Mouse (Mus musculus): Measurements from ENCODE around the gene Slc39a11. TPM values are rescaled to one million over a fixed set of nuclear protein-coding genes. Genes with fewer than 3 reads are reported as not detected.

The Slc39a11 gene
- polyA plus RNA-seq, 1 experiment from 2014 or later: 20.1 TPM

DNA sequence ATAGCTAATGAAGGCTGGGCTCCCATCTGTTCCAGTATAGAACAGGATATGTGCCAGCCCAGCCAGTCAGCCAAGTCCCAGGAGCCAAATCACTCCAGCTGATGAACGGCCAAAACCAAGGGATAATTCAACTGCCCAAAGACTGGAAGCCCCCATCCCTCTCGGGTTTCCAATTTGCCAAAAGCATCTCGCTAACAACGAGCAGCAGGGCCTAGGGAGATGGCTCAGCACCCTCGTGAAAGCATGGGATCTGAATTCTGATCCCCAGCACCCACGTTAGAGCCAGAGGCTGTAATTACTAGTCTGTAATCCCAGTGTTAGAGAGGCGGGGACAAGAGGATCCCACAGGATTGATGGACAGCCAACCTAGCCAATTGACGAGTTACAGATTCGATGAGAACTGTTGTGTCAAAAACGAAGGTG lies 15.2 kb downstream of the Slc39a11 start:
- Histone ChIP-seq H3K27me3 (ENCODE audit: control insufficient read depth, insufficient read depth, low read length) (no peaks in the 10 kb centered on the region), H3K4me3 (ENCODE audit: low read depth, low read length) (no peak overlapping the region), H3K36me3 (ENCODE audit: control insufficient read depth, insufficient read depth, low read length) (no peaks in the 10 kb centered on the region), H3K27ac (ENCODE audit: low read depth, low read length) (no peak overlapping the region), H3K9ac (ENCODE audit: low read depth, low read length) (no peak overlapping the region), H3K9me3 (ENCODE audit: control insufficient read depth, low read length) (no peaks in the 10 kb centered on the region), H3K4me2 (replicated peaks; ENCODE audit: low read depth, low read length) (no peak overlapping the region), H3K4me1 (replicated peaks; ENCODE audit: control insufficient read depth, insufficient read depth, low read length) (no peaks in the 10 kb centered on the region)
- ATAC-seq (ENCODE audit: low FRiP score) (no peak), DNase-seq (ENCODE audit: low spot score) (no peak)
- 70% methylated on average over 10 of the region's 10 CpGs for WGBS

DNA sequence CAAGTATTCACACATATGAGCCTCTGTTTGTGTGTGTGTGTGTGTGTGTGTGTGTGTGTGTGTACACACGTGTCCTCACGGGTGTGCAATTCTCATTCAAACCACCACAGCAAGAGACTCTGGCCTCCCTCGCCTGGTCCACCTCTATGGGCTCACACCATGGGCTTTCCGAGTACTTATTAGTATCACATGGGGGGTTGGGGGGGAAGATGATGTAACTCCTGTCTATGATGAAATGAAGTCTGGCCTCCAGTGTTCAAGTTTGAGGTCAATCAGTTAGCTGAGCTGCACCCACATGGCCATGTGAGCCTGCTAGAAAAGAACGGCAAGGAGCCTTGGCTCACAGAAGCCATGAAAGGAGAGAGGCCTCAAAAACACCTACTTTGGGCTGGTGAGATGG lies 16.5 kb downstream of the Slc39a11 start:
- no peaks in the 10 kb centered on the region for H3K4me1 ChIP-seq (replicated peaks; ENCODE audit: control insufficient read depth, insufficient read depth, low read length)
- no peak overlapping the region for H3K4me3 ChIP-seq (ENCODE audit: low read depth, low read length)
- 93% methylated on average over 5 of the region's 5 CpGs for WGBS
- no peaks in the 10 kb centered on the region for H3K9me3 ChIP-seq (ENCODE audit: control insufficient read depth, low read length)
- no peaks in the 10 kb centered on the region for H3K36me3 ChIP-seq (ENCODE audit: control insufficient read depth, insufficient read depth, low read length)
- H3K27ac ChIP-seq (ENCODE audit: low read depth, low read length): no peak overlapping the region
- no peak for ATAC-seq (ENCODE audit: low FRiP score)
- H3K4me2 ChIP-seq (replicated peaks; ENCODE audit: low read depth, low read length): no peak overlapping the region
- DNase-seq (ENCODE audit: low spot score): no peak
- H3K9ac ChIP-seq (ENCODE audit: low read depth, low read length): no peak overlapping the region
- no peaks in the 10 kb centered on the region for H3K27me3 ChIP-seq (ENCODE audit: control insufficient read depth, insufficient read depth, low read length)

- Histone ChIP-seq H3K4me2 (replicated peaks; ENCODE audit: low read depth, low read length) (no peak overlapping the region), H3K27me3 (ENCODE audit: control insufficient read depth, insufficient read depth, low read length) (no peaks in the 10 kb centered on the region), H3K4me3 (ENCODE audit: low read depth, low read length) (no peak overlapping the region), H3K27ac (ENCODE audit: low read depth, low read length) (no peak overlapping the region), H3K9me3 (ENCODE audit: control insufficient read depth, low read length) (no peaks in the 10 kb centered on the region), H3K4me1 (replicated peaks; ENCODE audit: control insufficient read depth, insufficient read depth, low read length) (no peaks in the 10 kb centered on the region), H3K36me3 (ENCODE audit: control insufficient read depth, insufficient read depth, low read length) (no peaks in the 10 kb centered on the region), H3K9ac (ENCODE audit: low read depth, low read length) (no peak overlapping the region)
- DNase-seq (ENCODE audit: low spot score) (no peak), ATAC-seq (ENCODE audit: low FRiP score) (no peak)
- 77% methylated on average over 7 of the region's 7 CpGs for WGBS
These were observed 17.6 kb downstream of the Slc39a11 start for GRCm38 (mm10) chr11:113632303-113632702.

GRCm38 (mm10) chr11:113631862-113632261 lies 18.0 kb downstream of the Slc39a11 start:
- H3K4me1 ChIP-seq (replicated peaks; ENCODE audit: control insufficient read depth, insufficient read depth, low read length): no peaks in the 10 kb centered on the region
- no peaks in the 10 kb centered on the region for H3K36me3 ChIP-seq (ENCODE audit: control insufficient read depth, insufficient read depth, low read length)
- DNase-seq (ENCODE audit: low spot score) (no peak), ATAC-seq (ENCODE audit: low FRiP score) (no peak)
- H3K9me3 ChIP-seq (ENCODE audit: control insufficient read depth, low read length): no peaks in the 10 kb centered on the region
- H3K4me2 ChIP-seq (replicated peaks; ENCODE audit: low read depth, low read length): no peak overlapping the region
- H3K27ac ChIP-seq (ENCODE audit: low read depth, low read length): no peak overlapping the region
- no peak overlapping the region for H3K9ac ChIP-seq (ENCODE audit: low read depth, low read length)
- no peaks in the 10 kb centered on the region for H3K27me3 ChIP-seq (ENCODE audit: control insufficient read depth, insufficient read depth, low read length)
- 64% methylated on average over 8 of the region's 8 CpGs for WGBS
- no peak overlapping the region for H3K4me3 ChIP-seq (ENCODE audit: low read depth, low read length)

- ATAC-seq (ENCODE audit: low FRiP score): no peak
- WGBS: 87% methylated on average over 8 of the region's 8 CpGs
These were observed 18.6 kb downstream of the Slc39a11 start for GRCm38 (mm10) chr11:113631302-113631701.

GRCm38 (mm10) chr11:113630642-113631041 lies 19.2 kb downstream of the Slc39a11 start:
- H3K9ac ChIP-seq (ENCODE audit: low read depth, low read length): no peak overlapping the region
- no peaks in the 10 kb centered on the region for H3K36me3 ChIP-seq (ENCODE audit: control insufficient read depth, insufficient read depth, low read length)
- ATAC-seq (ENCODE audit: low FRiP score) (no peak), DNase-seq (ENCODE audit: low spot score) (no peak)
- H3K9me3 ChIP-seq (ENCODE audit: control insufficient read depth, low read length): no peaks in the 10 kb centered on the region
- no peak overlapping the region for H3K4me3 ChIP-seq (ENCODE audit: low read depth, low read length)
- H3K4me1 ChIP-seq (replicated peaks; ENCODE audit: control insufficient read depth, insufficient read depth, low read length): no peaks in the 10 kb centered on the region
- 61% methylated on average over 7 of the region's 7 CpGs for WGBS
- no peaks in the 10 kb centered on the region for H3K27me3 ChIP-seq (ENCODE audit: control insufficient read depth, insufficient read depth, low read length)
- H3K27ac ChIP-seq (ENCODE audit: low read depth, low read length): no peak overlapping the region
- no peak overlapping the region for H3K4me2 ChIP-seq (replicated peaks; ENCODE audit: low read depth, low read length)

More at GRCm38 (mm10) chr11:113631302-113631701, 18.6 kb downstream of the Slc39a11 start:
- H3K9ac ChIP-seq (ENCODE audit: low read depth, low read length): no peak overlapping the region
- H3K36me3 ChIP-seq (ENCODE audit: control insufficient read depth, insufficient read depth, low read length): no peaks in the 10 kb centered on the region
- no peak overlapping the region for H3K4me2 ChIP-seq (replicated peaks; ENCODE audit: low read depth, low read length)
- H3K27ac ChIP-seq (ENCODE audit: low read depth, low read length): no peak overlapping the region
- no peak for DNase-seq (ENCODE audit: low spot score)
- no peaks in the 10 kb centered on the region for H3K9me3 ChIP-seq (ENCODE audit: control insufficient read depth, low read length)
- H3K4me3 ChIP-seq (ENCODE audit: low read depth, low read length): no peak overlapping the region
- H3K27me3 ChIP-seq (ENCODE audit: control insufficient read depth, insufficient read depth, low read length): no peaks in the 10 kb centered on the region
- H3K4me1 ChIP-seq (replicated peaks; ENCODE audit: control insufficient read depth, insufficient read depth, low read length): no peaks in the 10 kb centered on the region

DNA sequence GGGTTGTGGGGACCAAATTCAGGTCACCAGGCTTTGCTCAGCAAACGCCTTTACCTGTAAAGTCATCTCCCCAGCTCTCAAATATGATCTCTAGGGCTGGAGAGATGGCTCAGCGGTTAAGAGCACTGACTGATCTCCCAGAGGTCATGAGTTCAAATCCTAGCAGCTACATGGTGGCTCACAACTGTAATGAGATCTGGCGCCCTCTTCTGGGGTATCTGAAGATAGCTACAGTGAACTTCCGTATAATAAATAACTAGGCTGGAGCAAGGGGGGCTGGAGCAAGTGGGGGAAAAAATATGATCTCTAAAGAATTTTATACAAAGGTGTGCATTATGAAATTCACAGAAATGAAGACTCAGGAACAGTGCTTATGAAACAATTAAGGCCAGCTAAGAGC lies 22.1 kb downstream of the Slc39a11 start:
- Histone ChIP-seq H3K9me3 (ENCODE audit: control insufficient read depth, low read length) (no peaks in the 10 kb centered on the region), H3K4me1 (replicated peaks; ENCODE audit: control insufficient read depth, insufficient read depth, low read length) (no peaks in the 10 kb centered on the region), H3K36me3 (ENCODE audit: control insufficient read depth, insufficient read depth, low read length) (no peaks in the 10 kb centered on the region), H3K27me3 (ENCODE audit: control insufficient read depth, insufficient read depth, low read length) (no peaks in the 10 kb centered on the region), H3K27ac (ENCODE audit: low read depth, low read length) (no peak overlapping the region), H3K9ac (ENCODE audit: low read depth, low read length) (no peak overlapping the region), H3K4me2 (replicated peaks; ENCODE audit: low read depth, low read length) (no peak overlapping the region), H3K4me3 (ENCODE audit: low read depth, low read length) (no peak overlapping the region)
- WGBS: 55% methylated on average over 4 of the region's 4 CpGs
- no peak for ATAC-seq (ENCODE audit: low FRiP score)
- peak; percentile 47 for DNase-seq (ENCODE audit: low spot score)

DNA sequence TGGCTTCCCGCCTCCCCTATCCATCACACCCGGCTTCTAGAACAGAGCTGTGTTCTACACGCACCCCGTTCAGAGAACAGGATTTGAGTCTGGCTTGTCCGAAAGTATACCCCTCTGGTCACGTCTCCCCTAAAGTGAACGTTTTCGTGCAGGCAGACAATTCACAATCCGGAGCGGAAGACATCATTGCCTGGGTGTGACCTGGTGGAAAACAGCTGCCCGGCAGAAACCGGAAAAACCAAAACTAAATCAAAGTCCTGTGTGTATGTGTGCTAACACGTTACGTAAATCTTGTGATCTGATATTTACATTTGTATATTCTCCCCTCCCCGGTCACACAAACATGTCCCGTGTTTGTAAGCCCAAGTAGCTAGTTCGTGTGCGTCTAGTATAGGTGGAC lies 24.4 kb downstream of the Slc39a11 start:
- Histone ChIP-seq H3K27me3 (ENCODE audit: control insufficient read depth, insufficient read depth, low read length) (peaks cover 4% of the 10 kb centered on the region), H3K4me1 (replicated peaks; ENCODE audit: control insufficient read depth, insufficient read depth, low read length) (peaks cover 4% of the 10 kb centered on the region; the same call in 1 of the 2 replicates), H3K9ac (ENCODE audit: low read depth, low read length) (no peak overlapping the region), H3K27ac (ENCODE audit: low read depth, low read length) (no peak overlapping the region), H3K4me3 (ENCODE audit: low read depth, low read length) (no peak overlapping the region), H3K4me2 (replicated peaks; ENCODE audit: low read depth, low read length) (no peak overlapping the region), H3K36me3 (ENCODE audit: control insufficient read depth, insufficient read depth, low read length) (no peaks in the 10 kb centered on the region), H3K9me3 (ENCODE audit: control insufficient read depth, low read length) (no peaks in the 10 kb centered on the region)
- ATAC-seq (ENCODE audit: low FRiP score) (no peak), DNase-seq (ENCODE audit: low spot score) (no peak)
- WGBS: 94% methylated on average over 18 of the region's 18 CpGs

DNA sequence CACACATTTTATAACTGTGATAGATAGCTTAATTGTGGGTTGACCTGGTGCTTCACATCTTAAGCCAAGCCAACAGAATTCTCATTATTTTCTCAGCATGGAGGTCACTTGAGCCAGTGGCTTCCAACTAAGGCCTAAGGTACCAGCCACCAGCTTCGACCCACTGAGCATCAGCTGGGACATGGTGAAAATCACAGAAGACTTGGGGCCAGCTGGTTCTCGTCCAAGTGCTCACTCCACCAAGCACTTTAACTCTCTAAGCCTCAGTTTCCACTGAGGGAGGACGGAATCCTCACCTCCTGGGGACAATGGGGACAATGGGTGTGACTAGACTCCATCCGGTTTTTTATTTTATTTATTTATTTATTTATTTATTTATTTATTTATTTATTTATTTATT lies 27.9 kb downstream of the Slc39a11 start:
- no peaks in the 10 kb centered on the region for H3K36me3 ChIP-seq (ENCODE audit: control insufficient read depth, insufficient read depth, low read length)
- peaks cover 11% of the 10 kb centered on the region for H3K4me1 ChIP-seq (replicated peaks; ENCODE audit: control insufficient read depth, insufficient read depth, low read length)
- 88% methylated on average over 4 of the region's 4 CpGs for WGBS
- no peak overlapping the region for H3K27ac ChIP-seq (ENCODE audit: low read depth, low read length)
- H3K27me3 ChIP-seq (ENCODE audit: control insufficient read depth, insufficient read depth, low read length): peaks cover 13% of the 10 kb centered on the region
- H3K4me2 ChIP-seq (replicated peaks; ENCODE audit: low read depth, low read length): no peak overlapping the region
- no peaks in the 10 kb centered on the region for H3K9me3 ChIP-seq (ENCODE audit: control insufficient read depth, low read length)
- DNase-seq (ENCODE audit: low spot score) (no peak), ATAC-seq (ENCODE audit: low FRiP score) (no peak)
- H3K9ac ChIP-seq (ENCODE audit: low read depth, low read length): no peak overlapping the region
- no peak overlapping the region for H3K4me3 ChIP-seq (ENCODE audit: low read depth, low read length)

Measured in hindbrain, embryonic 11.5 days (tissue).